Mouse (Mus musculus): ENCODE results near the gene Ntrk2.

GRCm38 (mm10) chr13:59009855-59010254, 203.5 kb downstream of the Ntrk2 start:
- TF ChIP-seq CTCF (conservative IDR thresholded peaks at IDR 0.05; ENCODE audit: low read length) (no peak), NANOG (IDR thresholded peaks at IDR 0.05; ENCODE audit: borderline replicate concordance, low read length) (no peak), POU5F1 (IDR thresholded peaks at IDR 0.05; ENCODE audit: borderline replicate concordance, low read length) (no peak)

Data from E14TG2a.4 (cell line).